Mouse (Mus musculus): ENCODE results near the gene Acvr1c.

The Acvr1c gene

DNA sequence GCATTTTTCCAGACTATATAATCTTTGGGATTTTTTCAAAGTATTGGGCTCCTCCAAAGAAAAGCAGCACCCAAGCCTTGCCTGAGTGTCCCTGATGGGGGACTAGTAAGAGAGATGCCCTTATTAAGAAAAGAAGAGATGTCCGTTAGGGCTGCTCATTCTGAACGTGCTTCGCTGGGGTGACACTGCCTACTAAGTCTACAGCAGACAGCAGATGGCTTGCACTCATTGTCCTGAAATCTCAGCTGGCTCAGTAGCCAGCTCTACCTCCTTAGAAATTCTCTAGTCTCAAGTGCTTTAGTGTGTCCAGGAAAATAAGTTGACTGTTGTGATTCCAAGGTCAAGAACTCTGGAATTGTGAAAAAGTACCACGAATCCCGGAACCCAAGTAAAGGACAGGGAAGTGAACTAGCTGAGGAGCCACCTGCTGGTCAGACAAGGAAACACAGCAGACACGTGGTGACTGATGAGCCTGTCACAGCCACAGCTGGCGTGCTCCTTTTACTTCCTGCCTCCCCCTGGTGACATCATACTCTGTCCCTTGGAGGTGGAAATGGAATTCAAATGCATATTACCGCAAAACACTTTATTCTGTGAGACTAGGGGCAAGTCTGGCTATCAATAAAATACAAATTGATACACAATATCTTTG is 75.3 kb downstream of the Acvr1c start:
- 54% methylated on average over 8 of the region's 8 CpGs for WGBS

DNA sequence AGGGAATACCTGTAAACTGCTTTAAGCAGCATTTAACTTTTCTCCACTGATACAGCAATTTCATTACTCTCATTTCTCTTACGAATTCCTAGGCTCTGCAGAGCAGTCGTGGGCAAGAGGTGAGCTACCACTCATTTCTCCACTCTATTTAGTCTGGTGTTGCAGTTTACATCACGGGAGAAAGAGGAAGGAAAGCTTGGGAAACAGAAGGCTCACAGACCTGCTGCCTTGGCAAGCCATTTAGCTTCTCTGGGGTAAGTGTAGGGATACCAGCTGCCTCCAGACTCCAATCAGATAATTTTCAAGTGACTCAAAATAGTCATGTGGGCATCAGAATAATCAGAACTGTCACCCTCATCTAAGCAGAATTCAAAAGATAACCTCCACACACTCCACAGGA is 76.6 kb downstream of the Acvr1c start:
- 36% methylated on average over 3 of the region's 3 CpGs for WGBS

DNA sequence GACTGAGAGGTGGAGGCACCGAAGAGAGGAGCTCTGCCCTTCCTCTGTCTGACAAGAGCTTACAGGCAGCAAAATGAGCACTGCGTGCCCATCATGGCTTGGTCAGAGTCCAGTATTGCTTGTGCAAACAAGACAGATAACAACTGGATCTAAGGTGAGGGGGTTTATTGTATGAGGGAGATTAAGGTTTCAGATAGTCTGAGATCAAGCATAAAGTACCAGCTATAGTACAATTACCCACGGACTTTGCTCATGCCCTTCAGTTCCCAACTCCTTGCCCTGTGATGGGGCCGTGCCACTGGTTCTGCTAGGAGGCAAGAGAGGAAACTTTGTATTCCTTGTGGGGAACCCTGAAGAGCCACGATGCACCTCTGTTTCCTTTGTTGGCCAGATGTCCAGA is 78.5 kb downstream of the Acvr1c start:
- WGBS, result 88% methylated on average over 5 of the region's 5 CpGs

DNA sequence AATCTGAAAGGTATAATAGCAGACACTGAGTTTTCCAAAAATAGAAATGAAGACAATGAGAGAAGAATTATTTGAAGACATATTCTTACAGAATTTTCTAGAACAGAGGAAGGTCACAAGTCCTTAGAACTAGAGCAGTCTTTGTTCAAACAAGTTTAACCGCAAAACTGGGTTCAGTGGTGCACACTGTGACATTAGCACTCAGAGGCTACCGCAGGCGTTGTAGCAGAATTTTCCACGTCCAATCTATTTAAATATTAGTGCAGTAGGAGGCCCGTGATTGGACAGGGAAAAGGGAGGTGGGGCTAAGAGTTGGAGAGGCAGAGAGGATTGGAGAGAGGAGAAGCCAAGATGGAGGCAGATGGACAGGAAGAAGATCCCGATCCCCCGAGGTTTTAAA is 81.2 kb downstream of the Acvr1c start:
- 89% methylated on average over 7 of the region's 7 CpGs for WGBS

DNA sequence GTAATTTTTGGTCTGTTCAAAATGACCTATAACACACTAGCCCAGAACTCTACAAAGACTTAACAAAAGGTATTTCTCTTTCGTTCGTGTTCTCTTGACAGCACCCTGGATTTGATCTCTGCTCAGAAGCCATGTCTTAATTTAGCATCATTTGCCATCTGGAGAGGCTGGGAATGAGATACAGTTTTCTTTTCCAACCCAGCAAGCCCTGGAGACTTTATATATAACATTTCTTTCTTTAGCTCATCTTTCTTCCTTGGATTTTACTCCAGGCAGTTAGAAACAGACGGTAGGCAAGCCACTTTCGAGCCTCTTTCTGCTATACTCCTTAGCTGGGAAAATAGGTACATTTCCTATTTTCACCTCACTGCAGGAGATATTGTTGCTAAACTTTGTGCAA is 117.1 kb downstream of the Acvr1c start:
- 43% methylated on average over 4 of the region's 4 CpGs for WGBS

DNA sequence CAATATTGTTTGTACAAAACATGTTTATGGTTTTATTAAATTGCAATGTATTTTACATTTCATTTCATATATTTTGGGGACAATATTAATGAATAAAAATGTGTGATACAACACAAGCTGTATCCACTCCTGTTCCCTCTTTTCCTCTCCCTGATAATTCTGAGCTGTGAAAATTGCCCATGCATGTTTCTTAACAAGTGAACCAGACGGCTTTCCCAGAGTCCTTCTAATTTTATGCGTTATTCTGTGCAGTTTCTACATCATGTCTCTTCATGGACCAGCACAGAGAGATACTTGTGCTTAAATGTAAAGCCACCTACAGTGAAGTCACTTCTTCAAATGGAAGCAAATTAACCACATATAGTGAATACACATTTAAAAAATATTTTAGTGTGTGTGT is 120.2 kb downstream of the Acvr1c start:
- WGBS, result 31% methylated on average over 2 of the region's 2 CpGs

Measured in cerebral cortex, adult 2 months (tissue).